Mouse (Mus musculus) hindbrain, embryonic 13.5 days (tissue): ENCODE measurements around the gene Ntf3. TPM values are rescaled to one million over a fixed set of nuclear protein-coding genes. Genes with fewer than 3 reads are reported as not detected.

Source experiments
- ATAC-seq: fragments of 200-750 bp; cut with Nextera tagmentation; 2 replicates; pipeline ENCODE4 v1.8.0; 2017; ENCODE audit warnings: moderate TSS enrichment; ENCODE audit not compliant: low FRiP score
- H3K27ac ChIP-seq: fragments of 300-500 bp; sonication (generic); 2 replicates; pipeline ENCODE4 v1.5.1; 2015; ENCODE audit warnings: inconsistent platforms, mild to moderate bottlenecking, moderate library complexity
- H3K27me3 ChIP-seq: fragments of 300-500 bp; sonication (generic); 2 replicates; pipeline ENCODE4 v1.6.1; 2015; ENCODE audit warnings: mild to moderate bottlenecking, inconsistent platforms
- H3K36me3 ChIP-seq: fragments of 300-500 bp; sonication (generic); 2 replicates; pipeline ENCODE4 v1.6.1; 2015; ENCODE audit warnings: mild to moderate bottlenecking, inconsistent platforms
- H3K4me1 ChIP-seq: fragments of 300-500 bp; sonication (generic); replicated peaks from 2 replicates; pipeline ENCODE4 v1.6.1; 2015; ENCODE audit warnings: inconsistent platforms
- H3K4me2 ChIP-seq: fragments of 300-500 bp; sonication (generic); 2 replicates; pipeline ENCODE4 v1.6.1; 2015; ENCODE audit warnings: inconsistent platforms, mild to moderate bottlenecking, moderate library complexity
- H3K4me3 ChIP-seq: fragments of 300-500 bp; sonication (generic); 2 replicates; pipeline ENCODE4 v1.5.1; 2015; ENCODE audit warnings: mild to moderate bottlenecking, inconsistent platforms
- H3K9ac ChIP-seq: fragments of 300-500 bp; sonication (generic); 2 replicates; pipeline ENCODE4 v1.6.1; 2015; ENCODE audit warnings: mild to moderate bottlenecking, inconsistent platforms
- H3K9me3 ChIP-seq: fragments of 300-500 bp; sonication (generic); 2 replicates; pipeline ENCODE4 v1.6.1; 2016; ENCODE audit warnings: inconsistent platforms
- WGBS: fragments of 180-500 bp; shearing (Covaris S2); methylation state at CpG from one replicate; pipeline ENCODE4 v1.1.7; 2015; 5-methylcytosine and 5-hydroxymethylcytosine counted together
- polyA plus RNA-seq: library from polyadenylated mRNA; unstranded; fragments of >200 nt; fragmentation: Nextera tagmentation; extraction: Ambion mirVana; gene quantifications from 2 replicates; pipeline ENCODE4 v1.2.1, GENCODE M21; 2015

Gene Ntf3
- polyA plus RNA-seq, 1 experiment from 2014 or later, result 1.0 TPM

GRCm38 (mm10) chr6:126167731-126168130 is 1.0 kb upstream of the Ntf3 start:
- Histone ChIP-seq H3K9me3 (no peaks in the 10 kb centered on the region), H3K9ac (no peak overlapping the region), H3K4me3 (no peak overlapping the region), H3K36me3 (no peaks in the 10 kb centered on the region), H3K27ac (no peak overlapping the region), H3K27me3 (peaks cover 59% of the 10 kb centered on the region), H3K4me1 (peaks cover 43% of the 10 kb centered on the region), H3K4me2 (no peak overlapping the region)
- WGBS, result 17% methylated on average over 3 of the region's 3 CpGs
- ATAC-seq, result no peak

GRCm38 (mm10) chr6:126167208-126167590 is 489 bp upstream of the Ntf3 start:
- WGBS, result 8% methylated on average over 6 of the region's 6 CpGs
- ATAC-seq, result no peak
- no peaks in the 10 kb centered on the region for H3K9me3 ChIP-seq
- peaks cover 64% of the 10 kb centered on the region for H3K27me3 ChIP-seq
- no peak overlapping the region for H3K27ac ChIP-seq
- peak overlapping the region; percentile 33 for H3K4me3 ChIP-seq
- H3K9ac ChIP-seq, result no peak overlapping the region
- H3K4me1 ChIP-seq, result peaks cover 48% of the 10 kb centered on the region
- no peaks in the 10 kb centered on the region for H3K36me3 ChIP-seq
- peak overlapping the region; percentile 57 for H3K4me2 ChIP-seq

- Histone ChIP-seq H3K9ac (no peak overlapping the region), H3K9me3 (no peaks in the 10 kb centered on the region), H3K36me3 (no peaks in the 10 kb centered on the region), H3K27ac (no peak overlapping the region), H3K27me3 (peaks cover 79% of the 10 kb centered on the region), H3K4me1 (peaks cover 49% of the 10 kb centered on the region), H3K4me3 (no peak overlapping the region; the same call in 1 of the 2 replicates), H3K4me2 (peak overlapping the region; percentile 57; the same call in 1 of the 2 replicates)
- WGBS, result 1% methylated on average over 17 of the region's 17 CpGs
- no peak for ATAC-seq
Observed at GRCm38 (mm10) chr6:126165591-126166155, 1.0 kb downstream of the Ntf3 start.

GRCm38 (mm10) chr6:126164781-126165180 is 1.9 kb downstream of the Ntf3 start:
- H3K9me3 ChIP-seq, result no peaks in the 10 kb centered on the region
- H3K27ac ChIP-seq, result no peak overlapping the region
- H3K36me3 ChIP-seq, result no peaks in the 10 kb centered on the region
- peaks cover 88% of the 10 kb centered on the region for H3K27me3 ChIP-seq
- peak overlapping the region; percentile 41 for H3K4me3 ChIP-seq
- peak; percentile 31; the same call in 1 of the 2 replicates for ATAC-seq
- peak overlapping the region; percentile 53; the same call in 1 of the 2 replicates for H3K9ac ChIP-seq
- peak overlapping the region; percentile 70 for H3K4me2 ChIP-seq
- WGBS, result under 1% methylated on average over 27 of the region's 27 CpGs
- peaks cover 49% of the 10 kb centered on the region for H3K4me1 ChIP-seq

- under 1% methylated on average over 41 of the region's 41 CpGs for WGBS
- Histone ChIP-seq H3K4me1 (peaks cover 49% of the 10 kb centered on the region), H3K9me3 (no peaks in the 10 kb centered on the region), H3K9ac (peak overlapping the region; percentile 53; the same call in 1 of the 2 replicates), H3K27me3 (peaks cover 92% of the 10 kb centered on the region), H3K4me2 (peak overlapping the region; percentile 70), H3K4me3 (peak overlapping the region; percentile 41), H3K36me3 (no peaks in the 10 kb centered on the region), H3K27ac (no peak overlapping the region)
- peak; percentile 46; the same call in 1 of the 2 replicates for ATAC-seq
Observed at GRCm38 (mm10) chr6:126163861-126164755, 2.6 kb downstream of the Ntf3 start.

- no peaks in the 10 kb centered on the region for H3K36me3 ChIP-seq
Observed at GRCm38 (mm10) chr6:126163181-126163621, 3.5 kb downstream of the Ntf3 start.

GRCm38 (mm10) chr6:126162351-126162758 is 4.4 kb downstream of the Ntf3 start:
- Histone ChIP-seq H3K27ac (no peak overlapping the region), H3K4me2 (peak overlapping the region; percentile 70), H3K9ac (0 out of 2 replicates have a peak overlapping the region, but pooled peaks have one; percentile 49), H3K4me1 (peaks cover 49% of the 10 kb centered on the region), H3K27me3 (peaks cover 80% of the 10 kb centered on the region), H3K9me3 (0 out of 2 replicates have a peak, but pooled peaks cover 6% of the 10 kb centered on the region), H3K36me3 (no peaks in the 10 kb centered on the region), H3K4me3 (peak overlapping the region; percentile 41)
- 8% methylated on average over 10 of the region's 10 CpGs for WGBS
- no peak for ATAC-seq

More at GRCm38 (mm10) chr6:126163181-126163621, 3.5 kb downstream of the Ntf3 start:
- peak overlapping the region; percentile 49; the same call in 1 of the 2 replicates for H3K9ac ChIP-seq
- H3K9me3 ChIP-seq, result 0 out of 2 replicates have a peak, but pooled peaks cover 4% of the 10 kb centered on the region
- under 1% methylated on average over 25 of the region's 25 CpGs for WGBS
- peak; percentile 40; the same call in 1 of the 2 replicates for ATAC-seq
- H3K27me3 ChIP-seq, result peaks cover 87% of the 10 kb centered on the region
- peaks cover 49% of the 10 kb centered on the region for H3K4me1 ChIP-seq
- peak overlapping the region; percentile 70 for H3K4me2 ChIP-seq
- no peak overlapping the region for H3K27ac ChIP-seq
- H3K4me3 ChIP-seq, result peak overlapping the region; percentile 41

GRCm38 (mm10) chr6:126161571-126162340 is 5.0 kb downstream of the Ntf3 start:
- Histone ChIP-seq H3K9me3 (0 out of 2 replicates have a peak, but pooled peaks cover 6% of the 10 kb centered on the region), H3K4me2 (peak overlapping the region; percentile 70), H3K4me3 (no peak overlapping the region; the same call in 1 of the 2 replicates), H3K27me3 (peaks cover 74% of the 10 kb centered on the region), H3K27ac (no peak overlapping the region), H3K9ac (no peak overlapping the region), H3K4me1 (peaks cover 44% of the 10 kb centered on the region), H3K36me3 (no peaks in the 10 kb centered on the region)
- WGBS, result 64% methylated on average over 8 of the region's 8 CpGs
- no peak for ATAC-seq

- Histone ChIP-seq H3K36me3 (no peaks in the 10 kb centered on the region), H3K27me3 (peaks cover 56% of the 10 kb centered on the region), H3K4me3 (no peak overlapping the region), H3K27ac (no peak overlapping the region), H3K4me1 (peaks cover 29% of the 10 kb centered on the region), H3K9ac (no peak overlapping the region), H3K4me2 (no peak overlapping the region), H3K9me3 (0 out of 2 replicates have a peak, but pooled peaks cover 6% of the 10 kb centered on the region)
- 73% methylated on average over 5 of the region's 5 CpGs for WGBS
- ATAC-seq, result no peak
Observed at GRCm38 (mm10) chr6:126160067-126160411, 6.7 kb downstream of the Ntf3 start.

GRCm38 (mm10) chr6:126159279-126160066 is 7.2 kb downstream of the Ntf3 start:
- no peak overlapping the region for H3K9ac ChIP-seq
- no peak overlapping the region for H3K4me2 ChIP-seq
- no peak overlapping the region for H3K27ac ChIP-seq
- H3K36me3 ChIP-seq, result no peaks in the 10 kb centered on the region
- no peak overlapping the region for H3K4me3 ChIP-seq
- ATAC-seq, result no peak
- 89% methylated on average over 13 of the region's 13 CpGs for WGBS
- 0 out of 2 replicates have a peak, but pooled peaks cover 6% of the 10 kb centered on the region for H3K9me3 ChIP-seq
- peaks cover 24% of the 10 kb centered on the region for H3K4me1 ChIP-seq
- peaks cover 51% of the 10 kb centered on the region for H3K27me3 ChIP-seq

- no peak overlapping the region for H3K27ac ChIP-seq
- H3K4me3 ChIP-seq, result no peak overlapping the region
- H3K4me1 ChIP-seq, result no peaks in the 10 kb centered on the region; the same call in 1 of the 2 replicates
- ATAC-seq, result no peak
- peaks cover 15% of the 10 kb centered on the region for H3K27me3 ChIP-seq
- H3K36me3 ChIP-seq, result no peaks in the 10 kb centered on the region
- WGBS, result 97% methylated on average over 2 of the region's 2 CpGs
- no peak overlapping the region for H3K9ac ChIP-seq
- H3K4me2 ChIP-seq, result no peak overlapping the region
- 0 out of 2 replicates have a peak, but pooled peaks cover 6% of the 10 kb centered on the region for H3K9me3 ChIP-seq
Observed at GRCm38 (mm10) chr6:126155928-126156327, 10.8 kb downstream of the Ntf3 start.
